Mouse (Mus musculus) limb, embryonic 14.5 days (tissue): ENCODE measurements around the gene Nufip2. TPM values are rescaled to one million over a fixed set of nuclear protein-coding genes. Genes with fewer than 3 reads are reported as not detected.
A peak's percentile ranks its signal among the peaks of the same experiment; 100 is the strongest.
"Not testable (repeated sequence)": the region's sequence is repeated elsewhere in the genome, so short reads cannot be mapped to it uniquely, and the experiment has no call there.

Experiments used
- ATAC-seq: fragments of 200-750 bp; cut with Nextera tagmentation; 2 replicates; pipeline ENCODE4 v1.8.0; 2017; ENCODE audit warnings: low read depth, moderate number of reproducible peaks, moderate TSS enrichment; ENCODE audit not compliant: low FRiP score
- DNase-seq: peaks from one replicate; pipeline ENCODE4 v3.0.0-alpha.2; 2015; ENCODE audit warnings: low spot score
- H3K27ac ChIP-seq: fragments of 300-500 bp; sonication (generic); replicated peaks from 2 replicates; pipeline ENCODE4 v1.5.1; 2014; ENCODE audit warnings: low read depth, mild to moderate bottlenecking, low read length, moderate library complexity, mixed read lengths
- H3K27me3 ChIP-seq: fragments of 300-500 bp; sonication (generic); 2 replicates; pipeline ENCODE4 v1.6.1; 2014; ENCODE audit warnings: low read length, mixed read lengths; ENCODE audit not compliant: control insufficient read depth, insufficient read depth
- H3K36me3 ChIP-seq: fragments of 300-500 bp; sonication (generic); 2 replicates; pipeline ENCODE4 v1.6.1; 2014; ENCODE audit warnings: mild to moderate bottlenecking, low read length, moderate library complexity, mixed read lengths; ENCODE audit not compliant: control insufficient read depth, insufficient read depth
- H3K4me1 ChIP-seq: fragments of 300-500 bp; sonication (generic); 2 replicates; pipeline ENCODE4 v1.6.1; 2014; ENCODE audit warnings: antibody characterized with exemption, low read length, mixed read lengths; ENCODE audit not compliant: control insufficient read depth, insufficient read depth
- H3K4me2 ChIP-seq: fragments of 300-500 bp; sonication (generic); replicated peaks from 2 replicates; pipeline ENCODE4 v1.6.1; 2014; ENCODE audit warnings: low read depth, mild to moderate bottlenecking, low read length, moderate library complexity; ENCODE audit not compliant: severe bottlenecking
- H3K4me3 ChIP-seq: fragments of 300-500 bp; sonication (generic); replicated peaks from 2 replicates; pipeline ENCODE4 v1.5.1; 2014; ENCODE audit warnings: low read length
- H3K9ac ChIP-seq: fragments of 300-500 bp; sonication (generic); 2 replicates; pipeline ENCODE4 v1.6.1; 2014; ENCODE audit warnings: mild to moderate bottlenecking, low read depth, low read length, moderate library complexity; ENCODE audit not compliant: severe bottlenecking
- H3K9me3 ChIP-seq: fragments of 300-500 bp; sonication (generic); 2 replicates; pipeline ENCODE4 v1.6.1; 2016; ENCODE audit warnings: low read length; ENCODE audit not compliant: control insufficient read depth
- POLR2A ChIP-seq: fragments of 200-500 bp; IDR thresholded peaks from 2 replicates; pipeline ENCODE4 v1.8.0; 2012; ENCODE audit warnings: inconsistent platforms, mild to moderate bottlenecking, moderate library complexity, borderline replicate concordance; ENCODE audit not compliant: insufficient read depth, insufficient read length; ENCODE audit errors: extremely low read depth
- WGBS: fragments of 180-500 bp; shearing (Covaris S2); extraction: QIAGEN DNeasy Blood & Tissue Kit; methylation state at CpG from one replicate; pipeline ENCODE4 v1.1.7; 2014; 5-methylcytosine and 5-hydroxymethylcytosine counted together
- polyA plus RNA-seq, 2 experiments: library from polyadenylated mRNA; depleted of rRNA in 1 of 2; stranded (reverse) in 1 of 2; unstranded in 1 of 2; fragments of >200 nt; fragmentation: Nextera tagmentation in 1 of 2; extraction: Ambion mirVana in 1 of 2; gene quantifications; 2 replicates each; pipeline versions ENCODE4 v1.2.1 to v1.2.3; 2012 to 2014

Nufip2 gene
- polyA plus RNA-seq (2012; rRNA removed) (19.5 and 21.3 TPM in 2 replicates), polyA plus RNA-seq (2014; fragmentation: Nextera tagmentation; extraction: Ambion mirVana) (5.5 and 5.8 TPM in 2 replicates)

DNA sequence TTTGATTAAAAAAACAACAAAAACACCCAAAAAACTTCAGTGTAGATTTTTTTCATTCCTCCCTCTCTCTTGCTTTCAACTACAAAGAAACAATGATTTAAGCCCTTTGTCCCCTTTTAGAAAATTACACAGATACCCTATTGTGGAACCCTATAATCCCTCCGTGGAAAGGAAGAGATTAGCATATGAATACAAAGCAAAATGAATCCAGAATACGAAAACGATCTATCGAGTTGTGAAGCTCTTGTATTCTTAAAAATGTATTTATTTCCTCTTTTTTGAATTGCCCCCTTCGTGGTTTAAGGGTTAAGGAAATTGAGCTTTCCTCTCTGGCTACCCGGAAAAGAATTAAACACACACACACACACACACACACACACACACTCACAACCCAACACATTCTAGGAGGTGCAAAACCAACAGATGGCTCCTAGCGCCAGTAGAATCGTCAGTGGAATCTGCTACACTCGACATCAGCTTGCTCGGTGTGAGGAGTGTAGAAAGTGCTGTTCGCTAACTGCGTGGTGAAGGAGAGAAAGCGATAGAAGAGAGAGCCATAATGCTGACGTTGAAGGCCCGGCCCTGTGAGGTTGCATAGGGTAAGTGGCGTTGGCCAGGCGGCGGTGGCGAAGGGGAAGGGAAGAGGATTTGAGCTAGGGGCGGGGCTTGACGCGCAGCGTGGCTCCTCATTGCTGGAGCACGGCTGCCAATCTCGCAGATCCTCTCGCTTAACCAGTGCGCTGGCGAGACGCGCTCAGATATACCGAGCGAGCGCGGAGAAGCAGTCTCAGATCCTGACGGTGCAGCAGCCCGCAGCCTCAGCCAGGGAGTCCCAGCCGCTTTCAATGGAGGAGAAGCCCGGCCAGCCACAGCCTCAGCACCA is at the start of gene Nufip2:
TSS of gene Nufip2 (plus strand) at position 773 of the 883 bp plus-strand sequence.
- no peaks in the 10 kb centered on the region for H3K27me3 ChIP-seq
- H3K4me2 ChIP-seq: peak within 1 kb of the TSS; percentile 65
- peak within 1 kb of the TSS; percentile 80 for H3K4me3 ChIP-seq
- 1% methylated on average over 38 of the region's 38 CpGs for WGBS
- peaks cover 4% of the 10 kb centered on the region; the same call in 1 of the 2 replicates for H3K4me1 ChIP-seq
- peak within 1 kb of the TSS; percentile 98 for H3K9ac ChIP-seq
- peaks cover 3% of the 10 kb centered on the region; the same call in 1 of the 2 replicates for H3K36me3 ChIP-seq
- H3K9me3 ChIP-seq: no peaks in the 10 kb centered on the region
- DNase-seq (peak; percentile 99), ATAC-seq (peak; percentile 96)
- TF ChIP-seq POLR2A: peak; percentile 99
- peak within 1 kb of the TSS; percentile 98 for H3K27ac ChIP-seq

DNA sequence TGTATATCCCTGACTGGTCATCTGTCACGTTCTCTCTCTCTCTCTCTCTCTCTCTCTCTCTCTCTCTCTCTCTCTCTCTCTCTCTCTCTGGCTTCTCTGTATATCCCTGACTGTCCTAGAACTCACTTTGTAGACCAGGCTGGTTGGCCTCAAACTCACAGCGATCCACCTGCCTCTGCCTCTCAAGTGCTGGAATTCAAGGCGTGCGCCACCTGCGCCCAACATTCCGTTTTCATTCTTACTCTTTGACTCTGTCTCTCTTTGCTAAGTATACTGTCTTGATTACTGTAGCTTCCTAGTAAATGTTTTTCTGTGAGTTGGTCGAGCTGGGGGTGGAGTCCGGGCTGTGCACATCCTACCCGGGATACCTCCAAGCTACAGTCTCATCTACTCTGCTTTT is 44.6 kb upstream of the Nufip2 start:
- Histone ChIP-seq H3K4me3 (no peak overlapping the region), H3K27me3 (no peaks in the 10 kb centered on the region), H3K4me1 (no peaks in the 10 kb centered on the region), H3K36me3 (no peaks in the 10 kb centered on the region), H3K9me3 (no peaks in the 10 kb centered on the region), H3K4me2 (no peak overlapping the region), H3K27ac (no peak overlapping the region), H3K9ac (no peak overlapping the region)
- TF ChIP-seq POLR2A: no peak
- ATAC-seq (no peak), DNase-seq (no peak)
- WGBS: 70% methylated on average over 9 of the region's 9 CpGs

- no peaks in the 10 kb centered on the region for H3K9me3 ChIP-seq
- H3K36me3 ChIP-seq: no peaks in the 10 kb centered on the region
- DNase-seq: no peak
- no peaks in the 10 kb centered on the region for H3K27me3 ChIP-seq
- no peak overlapping the region for H3K27ac ChIP-seq
- no peak for ATAC-seq
- H3K4me2 ChIP-seq: no peak overlapping the region
- TF ChIP-seq POLR2A: no peak
- 82% methylated on average over 4 of the region's 4 CpGs for WGBS
- no peak overlapping the region for H3K9ac ChIP-seq
- no peaks in the 10 kb centered on the region for H3K4me1 ChIP-seq
- H3K4me3 ChIP-seq: no peak overlapping the region
These were observed 40.5 kb upstream of the Nufip2 start for GRCm38 (mm10) chr11:77645481-77645880.

GRCm38 (mm10) chr11:77648878-77649277 is 37.1 kb upstream of the Nufip2 start:
- no peak for TF ChIP-seq POLR2A
- DNase-seq (no peak), ATAC-seq (no peak)
- 64% methylated on average over 7 of the region's 7 CpGs for WGBS
- H3K4me2 ChIP-seq: no peak overlapping the region
- no peak overlapping the region for H3K27ac ChIP-seq
- no peaks in the 10 kb centered on the region for H3K4me1 ChIP-seq
- H3K27me3 ChIP-seq: no peaks in the 10 kb centered on the region
- no peaks in the 10 kb centered on the region for H3K9me3 ChIP-seq
- H3K36me3 ChIP-seq: no peaks in the 10 kb centered on the region
- no peak overlapping the region for H3K4me3 ChIP-seq
- H3K9ac ChIP-seq: no peak overlapping the region

DNA sequence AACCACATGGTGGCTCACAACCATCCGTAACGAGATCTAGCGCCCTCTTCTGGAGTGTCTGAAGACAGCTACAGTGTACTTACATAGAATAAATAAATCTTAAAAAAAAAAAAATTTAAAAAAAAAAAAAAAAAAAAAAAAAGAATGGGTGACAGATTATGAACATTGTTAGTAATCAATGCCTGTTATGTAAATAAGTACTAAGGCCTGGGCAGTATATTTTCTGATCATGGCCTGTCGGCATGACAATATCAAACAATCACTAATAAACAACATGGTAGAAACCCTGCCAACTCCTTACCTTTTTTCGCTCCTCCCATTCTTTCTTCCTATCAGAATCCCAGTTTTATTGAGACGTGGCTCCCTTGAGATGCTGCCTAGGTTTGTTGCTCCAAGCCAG is 33.5 kb upstream of the Nufip2 start:
- H3K36me3 ChIP-seq: no peaks in the 10 kb centered on the region
- no peak overlapping the region for H3K9ac ChIP-seq
- H3K27ac ChIP-seq: no peak overlapping the region
- no peak for TF ChIP-seq POLR2A
- DNase-seq: no peak
- ATAC-seq: no peak
- H3K27me3 ChIP-seq: no peaks in the 10 kb centered on the region
- WGBS: 58% methylated on average over 6 of the region's 6 CpGs
- no peaks in the 10 kb centered on the region for H3K9me3 ChIP-seq
- H3K4me3 ChIP-seq: no peak overlapping the region
- no peaks in the 10 kb centered on the region for H3K4me1 ChIP-seq
- H3K4me2 ChIP-seq: no peak overlapping the region

DNA sequence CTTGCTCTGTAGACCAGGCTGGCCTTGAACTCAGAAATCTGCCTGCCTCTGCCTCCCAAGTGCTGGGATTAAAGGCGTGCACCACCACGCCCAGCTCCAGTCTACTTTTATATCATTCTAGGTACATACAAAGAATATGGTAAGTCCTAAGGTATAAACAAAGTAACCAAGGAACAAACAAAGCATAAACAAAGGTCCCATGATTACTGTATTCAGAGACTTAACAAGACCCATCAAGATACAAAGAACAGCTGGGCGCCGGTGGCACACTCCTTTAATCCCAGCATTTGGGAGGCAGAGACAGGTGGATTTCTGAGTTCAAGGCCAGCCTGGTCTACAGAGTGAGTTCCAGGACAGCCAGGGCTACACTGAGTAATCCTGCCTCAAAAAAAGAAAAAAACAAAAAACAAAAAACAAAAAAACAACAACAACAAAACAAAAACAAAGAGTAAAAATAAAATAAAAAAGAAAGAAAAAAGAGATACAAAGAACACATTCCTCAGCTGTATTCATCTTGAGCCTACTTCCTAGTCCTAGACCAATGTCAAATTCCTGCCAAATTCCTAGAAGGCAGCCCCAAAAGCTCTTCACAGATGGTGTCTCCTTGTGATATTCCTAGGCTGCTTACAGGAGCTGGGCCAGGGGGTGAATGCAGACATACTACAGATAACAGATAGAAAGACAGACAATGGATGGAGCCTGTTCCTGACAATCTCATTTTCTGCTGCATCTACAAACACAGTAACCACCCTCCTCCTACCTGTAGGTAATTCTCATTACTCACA is 32.4 kb upstream of the Nufip2 start:
- not testable (repeated sequence) for H3K4me3 ChIP-seq, H3K27ac ChIP-seq, H3K27me3 ChIP-seq, H3K36me3 ChIP-seq, DNase-seq, ATAC-seq, H3K4me2 ChIP-seq, H3K4me1 ChIP-seq, H3K9me3 ChIP-seq, H3K9ac ChIP-seq
- WGBS: 96% methylated on average over 4 of the region's 4 CpGs
